Mouse (Mus musculus) liver, embryonic 11.5 days (tissue): ENCODE measurements around the gene Poc1b. TPM values are rescaled to one million over a fixed set of nuclear protein-coding genes. Genes with fewer than 3 reads are reported as not detected.

Experiments
- ATAC-seq: fragments of 200-750 bp; cut with Nextera tagmentation; replicated peaks from 2 replicates; pipeline ENCODE4 v1.8.0; 2017; ENCODE audit warnings: moderate number of reproducible peaks, mild to moderate bottlenecking, moderate TSS enrichment, moderate library complexity; ENCODE audit not compliant: low FRiP score
- DNase-seq: peaks from one replicate; pipeline ENCODE4 v3.0.0-alpha.2; 2017; ENCODE audit warnings: low spot score
- H3K27ac ChIP-seq: fragments of 300-500 bp; sonication (generic); 2 replicates; pipeline ENCODE4 v1.5.1; 2014; ENCODE audit warnings: mild to moderate bottlenecking, low read depth, low read length, control low read depth
- H3K27me3 ChIP-seq: fragments of 300-500 bp; sonication (generic); replicated peaks from 2 replicates; pipeline ENCODE4 v1.6.1; 2014; ENCODE audit warnings: low read length, mixed read lengths; ENCODE audit not compliant: control insufficient read depth, insufficient read depth
- H3K36me3 ChIP-seq: fragments of 300-500 bp; sonication (generic); 2 replicates; pipeline ENCODE4 v1.6.1; 2014; ENCODE audit warnings: mild to moderate bottlenecking, low read length, moderate library complexity, mixed read lengths; ENCODE audit not compliant: control insufficient read depth, insufficient read depth
- H3K4me1 ChIP-seq: fragments of 300-500 bp; sonication (generic); replicated peaks from 2 replicates; pipeline ENCODE4 v1.6.1; 2014; ENCODE audit warnings: low read length, mixed read lengths; ENCODE audit not compliant: control insufficient read depth, insufficient read depth
- H3K4me2 ChIP-seq: fragments of 300-500 bp; sonication (generic); 2 replicates; pipeline ENCODE4 v1.6.1; 2014; ENCODE audit warnings: mild to moderate bottlenecking, control low read depth, moderate library complexity
- H3K4me3 ChIP-seq: fragments of 300-500 bp; sonication (generic); 2 replicates; pipeline ENCODE4 v1.5.1; 2014; ENCODE audit warnings: low read depth, low read length, control low read depth
- H3K9ac ChIP-seq: fragments of 300-500 bp; sonication (generic); 2 replicates; pipeline ENCODE4 v1.6.1; 2014; ENCODE audit warnings: low read depth, low read length, control low read depth
- H3K9me3 ChIP-seq: fragments of 300-500 bp; sonication (generic); 2 replicates; pipeline ENCODE4 v1.6.1; 2016; ENCODE audit warnings: low read length, inconsistent platforms, mixed read lengths; ENCODE audit not compliant: control insufficient read depth
- WGBS: fragments of 180-500 bp; shearing (Covaris S2); extraction: QIAGEN DNeasy Blood & Tissue Kit; methylation state at CpG from one replicate; pipeline ENCODE4 v1.1.7; 2014; 5-methylcytosine and 5-hydroxymethylcytosine counted together
- polyA plus RNA-seq: library from polyadenylated mRNA; unstranded; fragments of >200 nt; fragmentation: Nextera tagmentation; extraction: Ambion mirVana; gene quantifications from 2 replicates; pipeline ENCODE4 v1.2.1, GENCODE M21; 2014

Gene Poc1b
- 19.0 and 20.5 TPM in 2 replicates for polyA plus RNA-seq

DNA sequence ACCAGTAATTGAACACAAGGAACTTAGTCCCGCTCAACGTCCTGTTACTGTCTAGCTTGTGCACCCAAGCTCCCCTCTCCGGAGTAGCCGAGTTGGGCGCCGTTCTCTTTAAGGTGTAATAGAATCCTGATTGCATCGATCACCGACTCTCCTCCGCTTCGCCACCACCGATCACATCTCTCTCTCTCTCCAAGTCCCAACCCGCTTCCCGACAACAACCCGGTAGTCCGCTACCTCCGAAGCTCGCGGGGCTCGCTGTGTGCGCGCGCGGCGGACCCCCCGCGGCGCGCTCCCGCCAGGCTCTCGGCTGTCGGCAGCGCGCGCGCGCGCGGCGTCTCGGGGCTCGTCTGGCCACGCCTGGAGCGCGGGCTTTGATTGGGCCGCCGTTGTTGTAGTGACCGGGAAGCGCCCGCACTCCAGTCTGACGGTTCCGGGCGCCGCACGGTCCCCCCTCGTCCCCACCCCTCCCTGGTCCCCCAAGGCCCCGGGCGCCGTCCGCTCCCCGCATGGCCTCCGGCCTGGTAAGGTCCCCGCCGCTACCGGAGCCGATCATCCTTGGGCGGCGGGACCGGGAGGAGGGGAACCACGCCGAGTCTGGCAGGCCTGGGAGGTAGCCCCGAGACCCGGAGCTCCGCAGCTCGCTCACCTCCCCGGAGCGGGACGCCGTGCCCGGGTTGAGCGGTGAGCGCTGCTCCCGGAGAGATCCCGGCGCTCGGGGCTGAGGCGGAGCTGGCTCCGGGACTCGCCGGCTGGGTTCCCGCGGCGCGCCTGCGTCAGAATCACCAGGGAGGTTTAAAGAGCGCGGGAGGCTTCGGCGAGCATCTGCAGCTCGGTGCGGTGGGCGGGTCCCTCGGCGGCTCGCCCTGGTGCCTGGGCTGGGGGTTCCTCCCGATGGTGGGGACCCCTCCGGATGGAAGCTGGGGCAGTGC, at the start of gene Poc1b:
Poc1b (plus strand) TSS at position 334 of the 929 bp plus-strand sequence.
- H3K9ac ChIP-seq, result peak within 1 kb of the TSS; percentile 89
- under 1% methylated on average over 103 of the region's 106 CpGs for WGBS
- peak; percentile 91 for DNase-seq
- peaks cover 3% of the 10 kb centered on the region; the same call in 1 of the 2 replicates for H3K9me3 ChIP-seq
- ATAC-seq, result peak; percentile 92
- H3K4me1 ChIP-seq, result no peaks in the 10 kb centered on the region; the same call in 1 of the 2 replicates
- H3K27ac ChIP-seq, result peak within 1 kb of the TSS; percentile 78
- no peaks in the 10 kb centered on the region for H3K27me3 ChIP-seq
- peak within 1 kb of the TSS; percentile 92 for H3K4me3 ChIP-seq
- peak within 1 kb of the TSS; percentile 95 for H3K4me2 ChIP-seq
- peaks cover 10% of the 10 kb centered on the region for H3K36me3 ChIP-seq

DNA sequence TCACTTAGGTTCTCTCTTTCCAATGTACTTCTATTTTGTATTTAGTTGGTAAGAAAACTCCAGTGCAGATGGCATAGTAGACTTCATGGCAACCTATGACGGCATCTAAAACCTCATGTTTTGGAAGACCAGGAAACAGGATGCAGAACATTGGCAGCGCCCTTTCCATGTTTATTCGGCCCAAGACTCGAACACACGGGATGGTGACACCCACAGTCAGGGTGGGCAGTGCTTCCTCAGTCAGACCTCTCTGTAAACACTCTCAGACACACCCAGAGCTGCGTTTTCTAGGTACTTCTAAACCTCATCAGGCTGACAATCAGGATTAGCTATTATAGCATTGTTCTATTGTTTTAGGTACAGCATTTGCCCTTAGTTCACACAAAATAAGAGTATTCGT, 46.2 kb upstream of the Poc1b start:
- ATAC-seq, result no peak
- DNase-seq, result no peak
- H3K4me3 ChIP-seq, result no peak overlapping the region
- H3K27ac ChIP-seq, result no peak overlapping the region
- no peak overlapping the region for H3K4me2 ChIP-seq
- H3K36me3 ChIP-seq, result no peaks in the 10 kb centered on the region
- H3K27me3 ChIP-seq, result no peaks in the 10 kb centered on the region
- WGBS, result 83% methylated on average over 7 of the region's 7 CpGs
- no peaks in the 10 kb centered on the region for H3K9me3 ChIP-seq
- H3K4me1 ChIP-seq, result no peaks in the 10 kb centered on the region
- no peak overlapping the region for H3K9ac ChIP-seq

DNA sequence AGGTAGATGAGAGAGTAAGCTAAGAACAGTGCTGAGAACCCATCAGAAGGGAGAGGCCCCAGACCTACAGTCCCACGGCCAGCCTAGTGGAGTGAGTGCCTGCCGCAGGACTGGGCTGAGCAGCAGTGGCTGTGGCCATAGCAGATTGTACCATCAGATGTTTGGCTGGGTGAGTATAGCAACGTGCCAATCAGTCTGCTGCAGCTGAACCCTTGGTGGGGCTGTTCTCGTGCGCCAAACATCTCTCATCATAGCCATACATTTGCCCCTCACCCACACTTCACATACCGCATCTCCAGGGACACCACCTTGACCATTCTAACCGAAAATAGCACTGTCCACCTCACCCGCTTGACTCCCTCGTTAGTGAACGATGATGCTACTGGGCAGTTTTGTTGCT, 45.4 kb upstream of the Poc1b start:
- H3K4me3 ChIP-seq, result no peak overlapping the region
- H3K9ac ChIP-seq, result no peak overlapping the region
- DNase-seq (no peak), ATAC-seq (no peak)
- no peaks in the 10 kb centered on the region for H3K36me3 ChIP-seq
- H3K27me3 ChIP-seq, result no peaks in the 10 kb centered on the region
- H3K4me2 ChIP-seq, result no peak overlapping the region
- no peaks in the 10 kb centered on the region for H3K9me3 ChIP-seq
- 86% methylated on average over 10 of the region's 10 CpGs for WGBS
- H3K4me1 ChIP-seq, result no peaks in the 10 kb centered on the region
- H3K27ac ChIP-seq, result no peak overlapping the region

DNA sequence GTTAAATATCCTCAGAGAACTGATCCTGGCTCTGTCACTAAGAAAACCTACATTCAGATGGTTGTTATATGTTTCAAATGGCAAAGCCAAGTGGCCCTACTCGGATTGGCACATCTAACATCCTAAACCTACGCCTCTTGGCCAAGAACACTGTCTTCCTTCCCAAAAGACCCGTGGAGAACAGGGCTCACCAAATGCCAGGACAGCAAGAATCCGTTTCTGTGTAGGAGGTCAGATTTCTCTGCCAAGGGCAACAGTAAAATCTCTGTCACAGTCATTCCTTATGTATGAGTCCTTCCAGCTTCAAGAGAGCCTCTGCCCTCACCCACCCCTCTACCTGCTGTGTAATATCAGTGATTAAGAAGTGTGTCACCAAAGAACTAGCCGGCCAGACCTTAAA, 44.3 kb upstream of the Poc1b start:
- no peak for ATAC-seq
- whole genome bisulfite sequencing, result 74% methylated on average over 5 of the region's 5 CpGs

DNA sequence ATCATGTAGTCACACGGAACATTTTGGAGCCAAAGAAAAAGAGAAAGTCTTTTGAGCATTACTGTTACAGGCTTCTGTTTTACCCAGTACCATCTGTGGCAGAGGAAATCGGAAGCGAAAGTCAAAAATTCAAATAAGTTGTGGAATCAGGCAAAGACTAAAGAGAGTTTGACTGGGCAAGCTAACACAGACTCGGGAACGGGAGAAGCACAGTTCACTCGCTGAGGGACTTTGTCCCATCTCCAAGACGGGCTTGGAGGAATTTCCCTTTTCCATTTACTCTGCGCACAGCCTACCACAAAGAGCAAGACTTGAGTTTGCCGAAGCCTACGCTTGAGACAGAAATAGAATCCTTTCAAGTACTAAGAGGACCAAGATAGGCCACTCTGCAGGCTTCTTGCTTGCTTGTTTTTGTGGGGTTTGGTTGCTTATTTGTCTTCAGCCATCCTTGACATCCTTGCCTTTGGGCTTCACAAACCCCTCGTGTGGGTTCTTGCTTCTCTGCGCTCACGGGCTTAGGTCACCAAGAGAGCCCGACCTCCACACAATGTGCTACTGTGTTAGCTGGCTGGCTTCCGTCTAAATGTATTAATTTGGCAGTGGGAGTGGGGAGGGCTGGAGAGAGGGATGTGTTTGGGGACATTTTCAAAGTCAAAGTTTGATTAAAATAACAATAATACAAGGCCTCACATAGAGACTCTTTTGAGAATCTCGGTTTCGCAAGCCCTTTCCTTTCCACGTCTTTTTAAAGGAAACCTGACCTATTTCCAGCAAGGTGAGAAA, 30.5 kb upstream of the Poc1b start:
- no peak overlapping the region for H3K4me2 ChIP-seq
- ATAC-seq, result no peak
- no peaks in the 10 kb centered on the region for H3K27me3 ChIP-seq
- H3K36me3 ChIP-seq, result no peaks in the 10 kb centered on the region
- no peak for DNase-seq
- H3K9me3 ChIP-seq, result no peaks in the 10 kb centered on the region
- 87% methylated on average over 18 of the region's 18 CpGs for WGBS
- H3K27ac ChIP-seq, result no peak overlapping the region
- H3K4me1 ChIP-seq, result no peaks in the 10 kb centered on the region
- H3K4me3 ChIP-seq, result no peak overlapping the region
- H3K9ac ChIP-seq, result no peak overlapping the region

More for the DNA sequence above, 44.3 kb upstream of the Poc1b start:
- no peak overlapping the region for H3K27ac ChIP-seq
- no peak for DNase-seq
- H3K4me2 ChIP-seq, result no peak overlapping the region
- no peak overlapping the region for H3K4me3 ChIP-seq
- H3K4me1 ChIP-seq, result no peaks in the 10 kb centered on the region
- H3K36me3 ChIP-seq, result no peaks in the 10 kb centered on the region
- H3K9me3 ChIP-seq, result no peaks in the 10 kb centered on the region
- H3K9ac ChIP-seq, result no peak overlapping the region
- H3K27me3 ChIP-seq, result no peaks in the 10 kb centered on the region

DNA sequence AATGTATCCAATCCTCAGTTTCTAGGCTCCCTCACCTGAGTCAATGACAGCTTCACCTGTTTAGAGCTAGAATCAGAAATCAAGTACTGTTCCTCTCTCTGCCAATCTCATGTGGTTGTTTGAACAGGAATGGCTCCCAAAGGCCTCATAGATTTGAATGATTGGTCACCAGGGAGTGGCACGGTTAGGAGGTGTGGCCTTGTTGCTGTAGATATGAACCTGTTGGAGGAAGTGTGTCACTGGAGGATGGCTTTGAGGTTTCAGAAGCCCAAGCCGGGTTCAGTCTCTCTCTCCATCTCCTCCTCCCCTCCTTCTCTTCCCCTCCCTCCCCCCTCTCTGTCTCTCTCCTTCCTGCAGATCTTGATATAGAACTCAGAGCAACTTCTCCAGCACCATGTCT, 28.2 kb upstream of the Poc1b start:
- no peak for DNase-seq
- H3K9ac ChIP-seq, result no peak overlapping the region
- no peak overlapping the region for H3K4me3 ChIP-seq
- H3K4me2 ChIP-seq, result no peak overlapping the region
- no peak for ATAC-seq
- no peaks in the 10 kb centered on the region; the same call in 1 of the 2 replicates for H3K27me3 ChIP-seq
- no peaks in the 10 kb centered on the region for H3K4me1 ChIP-seq
- no peaks in the 10 kb centered on the region for H3K36me3 ChIP-seq
- no peak overlapping the region for H3K27ac ChIP-seq
- H3K9me3 ChIP-seq, result no peaks in the 10 kb centered on the region
- 65% methylated on average over 2 of the region's 2 CpGs for WGBS

DNA sequence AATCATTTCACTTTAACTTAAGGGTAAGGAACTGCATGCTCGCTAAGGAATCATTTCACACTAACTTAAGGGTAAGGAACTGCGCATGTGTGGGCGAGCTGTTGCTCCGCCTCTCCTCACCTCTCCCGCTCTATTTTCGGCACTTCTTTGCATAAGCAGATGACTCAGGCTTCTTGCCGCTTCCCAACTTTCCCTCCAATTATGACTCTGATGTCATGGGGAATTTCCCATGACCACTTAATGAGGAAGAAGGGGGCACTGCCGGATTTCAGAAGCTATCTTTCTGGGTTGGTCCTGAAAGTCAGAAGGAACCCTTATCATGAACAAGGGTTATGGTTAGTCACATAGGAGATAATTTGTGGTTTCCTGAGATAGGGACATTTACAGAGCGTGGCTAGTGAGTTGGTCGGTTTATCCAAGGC, 25.3 kb upstream of the Poc1b start:
- ATAC-seq, result no peak
- Histone ChIP-seq H3K4me2 (no peak overlapping the region), H3K27me3 (no peaks in the 10 kb centered on the region; the same call in 1 of the 2 replicates), H3K9ac (no peak overlapping the region), H3K4me3 (no peak overlapping the region), H3K4me1 (no peaks in the 10 kb centered on the region), H3K27ac (no peak overlapping the region), H3K9me3 (no peaks in the 10 kb centered on the region), H3K36me3 (no peaks in the 10 kb centered on the region)
- DNase-seq, result no peak
- 60% methylated on average over 10 of the region's 10 CpGs for WGBS

DNA sequence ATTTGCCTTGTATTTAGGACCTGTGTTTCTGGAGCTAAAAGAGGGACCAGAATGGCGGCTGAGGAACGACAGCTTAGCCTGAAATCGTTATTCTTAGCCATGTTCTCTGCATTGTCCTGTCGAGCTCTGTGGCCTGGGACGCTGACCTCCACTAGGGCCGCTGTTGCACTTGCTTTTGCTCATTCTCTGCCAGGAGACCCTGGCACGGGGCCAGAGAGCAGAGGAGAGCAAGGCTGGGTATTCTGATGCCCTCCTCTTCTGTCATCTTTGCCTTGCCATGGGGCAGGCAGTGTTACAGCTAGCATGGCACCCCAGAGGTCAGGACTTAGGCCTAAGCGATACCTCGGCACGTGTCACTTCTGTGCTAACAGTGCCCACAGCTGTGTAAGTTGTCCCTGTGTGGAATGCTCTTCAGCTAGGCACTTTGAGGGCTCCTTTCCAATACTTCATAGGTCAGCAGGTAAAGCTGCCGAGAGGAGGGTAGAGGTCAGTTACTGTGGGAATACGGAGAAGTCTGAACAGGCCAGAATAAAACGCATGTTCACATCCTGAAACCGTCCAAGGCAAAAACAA, 23.3 kb upstream of the Poc1b start:
- H3K9ac ChIP-seq, result no peak overlapping the region
- H3K4me2 ChIP-seq, result no peak overlapping the region
- no peaks in the 10 kb centered on the region for H3K4me1 ChIP-seq
- H3K27me3 ChIP-seq, result no peaks in the 10 kb centered on the region; the same call in 1 of the 2 replicates
- H3K4me3 ChIP-seq, result no peak overlapping the region
- DNase-seq (no peak), ATAC-seq (peak; percentile 27; the same call in 1 of the 2 replicates)
- H3K9me3 ChIP-seq, result no peaks in the 10 kb centered on the region
- H3K36me3 ChIP-seq, result no peaks in the 10 kb centered on the region
- WGBS, result 84% methylated on average over 14 of the region's 14 CpGs
- no peak overlapping the region for H3K27ac ChIP-seq
